Mouse (Mus musculus): Measurements from ENCODE around the gene Igtp.
"Not testable (repeated sequence)": the region's sequence is repeated elsewhere in the genome, so short reads cannot be mapped to it uniquely, and the experiment has no call there.

Igtp gene

GRCm38 (mm10) chr11:58213673-58214342 lies 14.5 kb downstream of the Igtp start:
- DNase-seq (ENCODE audit: low spot score in 2 of 2): no peak

DNA sequence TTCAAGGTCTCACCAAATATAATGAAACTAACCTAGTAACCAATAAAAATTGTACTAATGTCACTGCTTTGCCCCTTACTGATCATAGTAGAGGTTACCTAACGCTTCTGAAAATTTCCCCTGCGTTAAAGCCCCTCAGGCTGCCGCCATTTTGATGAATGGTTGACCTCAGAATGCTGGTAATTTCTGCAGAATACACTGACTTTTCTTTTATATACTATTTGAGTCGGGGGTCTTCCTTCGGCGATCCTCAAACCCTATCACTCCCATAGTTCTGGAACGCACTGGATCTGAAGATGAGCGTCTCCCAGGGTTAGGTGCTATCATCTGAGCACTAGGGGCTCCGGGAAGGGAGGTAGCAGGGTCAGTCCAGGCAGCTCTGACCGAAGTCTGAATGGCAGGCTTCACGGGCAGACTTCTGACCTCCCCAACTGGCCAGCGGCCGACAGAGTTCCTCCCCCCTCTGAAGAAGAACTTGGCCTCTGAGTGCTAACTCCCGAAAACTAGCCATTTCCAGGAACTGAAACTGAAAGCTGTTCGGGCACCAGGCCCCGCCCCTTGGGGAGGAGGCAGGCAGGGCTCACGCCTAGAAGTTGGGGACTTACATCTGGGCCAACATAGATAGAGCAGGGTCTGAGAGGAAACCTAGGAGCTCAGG lies 15.2 kb downstream of the Igtp start:
- peak; percentile 75 to 82 for DNase-seq (ENCODE audit: low spot score in 2 of 2)

DNA sequence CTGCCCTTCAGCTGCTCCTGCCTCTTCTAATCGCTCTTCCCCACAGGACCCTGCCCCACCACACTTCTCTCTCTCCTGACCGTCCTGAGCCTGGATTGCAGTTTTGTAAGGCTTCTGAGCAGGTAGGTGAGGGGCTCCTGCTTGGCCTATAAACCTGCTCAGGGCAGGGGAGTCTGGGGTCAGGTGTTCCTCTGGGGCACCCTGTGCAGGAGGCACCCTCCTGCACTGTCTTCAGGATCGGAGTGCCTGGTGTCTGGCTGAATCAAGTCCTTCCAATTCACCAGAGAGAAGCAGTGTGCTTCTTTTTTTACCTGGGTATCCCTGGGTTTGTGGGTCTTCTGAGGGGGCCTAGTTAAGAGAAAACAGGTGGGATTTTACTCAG lies 15.7 kb downstream of the Igtp start:
- not testable (repeated sequence) for DNase-seq (ENCODE audit: low spot score in 2 of 2)

DNA sequence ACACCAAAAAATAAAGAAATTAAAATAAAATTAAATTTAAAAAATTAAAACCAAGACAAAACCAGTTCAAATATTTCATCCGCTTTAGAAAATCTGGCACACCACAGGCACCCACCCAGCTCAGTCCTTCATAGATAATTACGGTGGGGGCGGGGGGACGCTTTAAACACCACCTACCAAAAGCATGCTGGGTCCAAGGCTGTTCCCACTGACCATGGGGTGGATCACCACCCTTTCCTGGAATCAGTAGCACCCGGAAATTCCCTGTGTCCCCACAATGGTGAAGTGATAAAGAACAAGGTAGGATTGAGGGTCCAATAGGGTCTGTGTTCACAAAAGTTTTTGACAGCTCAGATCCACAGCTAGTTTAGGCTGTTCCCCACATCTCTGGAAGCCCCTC lies 16.5 kb downstream of the Igtp start:
- no peak for DNase-seq (ENCODE audit: low spot score in 2 of 2)

- DNase-seq (ENCODE audit: low spot score in 2 of 2): no peak
These were observed 17.5 kb downstream of the Igtp start for GRCm38 (mm10) chr11:58216823-58217222.

GRCm38 (mm10) chr11:58223751-58224150 lies 24.4 kb downstream of the Igtp start:
- no peak for DNase-seq (ENCODE audit: low spot score in 2 of 2)

DNA sequence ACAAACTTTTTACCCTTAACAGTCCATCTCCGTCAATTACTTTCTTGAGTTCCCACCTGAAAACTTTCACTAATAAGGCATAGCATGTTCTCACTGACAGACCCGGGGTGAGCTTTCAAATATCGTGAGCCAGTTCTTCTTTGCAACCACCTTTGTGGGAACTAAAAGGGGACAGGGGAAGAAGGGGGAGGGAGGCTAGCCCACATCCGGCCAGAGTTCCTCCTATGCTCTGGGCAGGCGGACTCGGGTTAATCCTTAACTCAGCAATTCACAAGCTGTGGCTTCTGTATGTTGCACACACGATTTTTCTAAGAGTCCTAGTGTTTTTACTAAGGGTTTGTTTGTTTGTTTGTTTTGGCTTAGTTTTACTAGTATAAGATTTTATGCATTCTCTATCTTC lies 25.0 kb downstream of the Igtp start:
- DNase-seq (ENCODE audit: low spot score in 2 of 2): peak in 1 of 2 experiments; percentile 35

GRCm38 (mm10) chr11:58224872-58225271 lies 25.5 kb downstream of the Igtp start:
- not testable (repeated sequence) for DNase-seq (ENCODE audit: low spot score in 2 of 2)

- DNase-seq (ENCODE audit: low spot score in 2 of 2): peak; percentile 27 to 62
These were observed 26.3 kb downstream of the Igtp start for GRCm38 (mm10) chr11:58225655-58226054.

GRCm38 (mm10) chr11:58226425-58226824 lies 27.1 kb downstream of the Igtp start:
- no peak for DNase-seq (ENCODE audit: low spot score in 2 of 2)

- not testable (repeated sequence) for DNase-seq (ENCODE audit: low spot score in 2 of 2)
These were observed 28.7 kb downstream of the Igtp start for GRCm38 (mm10) chr11:58228021-58228420.

DNA sequence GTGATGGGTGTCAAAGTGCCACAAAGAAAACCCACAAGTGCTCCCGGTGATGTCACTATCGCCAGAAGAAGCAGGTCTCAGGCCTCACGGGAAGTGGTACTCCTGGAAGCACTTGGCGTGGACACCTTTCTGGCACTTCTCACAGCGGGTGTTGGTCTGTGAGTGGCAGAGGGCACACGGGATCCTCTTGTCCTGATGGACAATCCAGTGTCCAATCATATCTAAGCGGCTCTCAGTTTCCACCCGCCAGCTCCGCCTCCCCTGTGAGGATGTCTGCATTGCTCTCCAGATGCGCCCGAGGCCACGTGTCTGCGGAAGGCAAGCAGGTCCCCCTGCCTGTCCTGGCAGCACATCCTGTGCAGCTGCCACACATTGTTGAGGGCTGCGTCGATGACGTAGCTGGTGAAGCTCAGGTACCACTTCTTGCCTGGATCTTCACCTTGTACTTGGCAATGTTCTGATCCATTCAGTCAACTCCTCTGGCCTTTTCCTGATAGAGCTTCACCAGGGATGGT lies 31.1 kb downstream of the Igtp start:
- no peak for DNase-seq (ENCODE audit: low spot score in 2 of 2)

DNA sequence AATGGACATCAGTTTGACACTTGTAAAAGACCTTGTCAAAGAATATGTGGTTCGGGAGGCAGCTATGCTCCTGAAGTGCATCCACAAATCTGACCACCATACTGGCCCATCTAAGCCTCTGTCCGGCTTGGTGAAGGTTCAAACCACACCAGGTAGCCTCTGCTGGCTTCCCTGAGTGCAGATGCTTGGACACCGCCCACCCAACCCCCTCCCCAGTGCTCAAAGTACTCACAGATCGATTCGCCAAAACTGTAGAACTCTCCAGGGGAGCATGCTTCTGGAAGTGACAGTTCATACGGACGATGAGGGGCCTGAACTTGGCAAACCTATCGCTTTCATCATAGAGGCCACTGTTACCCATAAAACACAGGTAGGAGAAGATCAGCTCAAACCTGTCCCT lies 31.8 kb downstream of the Igtp start:
- DNase-seq (ENCODE audit: low spot score in 2 of 2): no peak

DNA sequence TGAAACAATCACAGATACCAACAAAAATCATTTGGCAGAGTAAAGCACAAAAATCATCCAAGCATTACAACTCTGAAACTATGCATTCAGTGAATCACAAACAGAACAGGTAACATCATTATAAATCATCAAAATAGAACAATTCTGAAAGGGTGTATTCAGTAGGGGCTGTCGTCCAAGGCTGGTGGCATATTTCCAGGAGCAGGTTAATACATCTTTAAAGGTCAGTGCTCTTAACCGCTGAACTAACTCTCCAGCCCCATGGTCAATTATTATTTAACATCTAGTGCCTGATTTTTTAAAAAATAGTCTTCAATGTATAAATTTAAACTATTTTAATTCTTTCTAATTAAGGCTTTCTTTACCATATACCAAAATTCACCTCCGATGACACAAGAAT lies 35.2 kb downstream of the Igtp start:
- not testable (repeated sequence) for DNase-seq (ENCODE audit: low spot score in 2 of 2)

DNA sequence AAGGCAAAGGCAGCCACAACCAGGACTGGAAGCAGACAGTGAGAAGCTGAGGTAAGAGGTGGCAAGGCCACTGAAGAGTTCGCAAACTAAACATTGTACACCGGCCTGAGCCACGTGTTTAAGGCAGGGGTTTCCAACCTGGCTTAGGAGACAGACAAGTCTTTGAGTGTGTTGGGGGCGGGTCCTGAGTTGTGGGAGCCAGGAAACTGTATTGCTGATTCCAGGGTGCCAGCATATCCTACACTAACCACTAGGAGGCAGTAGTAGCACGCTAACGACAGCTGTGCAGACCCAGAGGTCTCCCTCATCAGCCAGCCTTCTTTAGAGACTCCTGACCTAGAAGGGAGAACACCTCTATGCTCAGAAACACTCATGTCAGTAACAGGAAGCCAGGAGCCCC lies 35.8 kb downstream of the Igtp start:
- DNase-seq (ENCODE audit: low spot score in 2 of 2): no peak

DNA sequence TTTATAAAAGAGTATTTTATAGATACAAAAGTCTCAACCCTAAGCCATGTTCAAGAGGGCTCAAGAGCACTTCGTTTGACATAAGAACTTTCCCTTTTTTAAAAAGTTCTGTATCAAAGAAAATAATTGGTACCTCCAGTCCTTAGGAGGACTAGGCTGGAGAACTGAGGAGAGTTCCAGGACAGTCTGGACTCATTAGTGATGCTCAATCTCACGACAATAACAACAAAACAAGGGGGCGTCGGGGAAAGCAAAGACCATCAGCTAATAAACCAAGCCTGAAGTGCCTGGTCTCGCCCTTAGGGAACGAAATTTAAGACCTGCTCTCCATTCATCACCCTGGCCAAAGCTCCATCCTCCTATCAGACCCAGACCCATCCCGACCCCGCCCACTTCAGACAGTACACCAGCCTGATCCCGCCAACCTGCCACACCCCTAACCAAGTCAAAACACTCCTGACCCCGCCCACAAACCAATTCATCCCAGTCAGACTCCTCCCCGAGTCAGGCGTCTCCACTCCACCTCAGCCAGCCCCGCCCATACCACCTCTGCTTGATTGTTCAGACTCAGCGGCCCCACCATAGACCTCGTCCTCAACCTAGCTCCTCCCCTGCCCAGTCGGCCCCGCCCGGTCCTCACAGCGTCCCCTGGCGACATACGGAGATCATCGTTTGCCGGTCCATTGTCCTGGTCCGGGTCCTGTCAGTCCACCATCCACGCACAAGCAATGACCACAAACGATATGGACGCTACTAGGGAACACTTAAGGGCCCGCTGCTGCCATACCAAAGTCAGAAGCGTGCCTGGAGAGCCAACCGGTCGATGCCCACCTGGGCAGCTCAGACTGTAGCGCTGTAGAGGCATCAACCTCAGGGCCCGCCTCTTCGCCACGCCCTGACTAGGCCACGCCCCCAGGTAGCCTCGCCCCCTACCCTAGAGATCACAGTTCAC lies 39.8 kb downstream of the Igtp start:
- no peak for DNase-seq (ENCODE audit: low spot score in 2 of 2)

GRCm38 (mm10) chr11:58247294-58247693 lies 47.9 kb downstream of the Igtp start:
- no peak for DNase-seq (ENCODE audit: low spot score in 2 of 2)

- no peak for DNase-seq (ENCODE audit: low spot score in 2 of 2)
These were observed 50.0 kb downstream of the Igtp start for GRCm38 (mm10) chr11:58249203-58249981.

DNA sequence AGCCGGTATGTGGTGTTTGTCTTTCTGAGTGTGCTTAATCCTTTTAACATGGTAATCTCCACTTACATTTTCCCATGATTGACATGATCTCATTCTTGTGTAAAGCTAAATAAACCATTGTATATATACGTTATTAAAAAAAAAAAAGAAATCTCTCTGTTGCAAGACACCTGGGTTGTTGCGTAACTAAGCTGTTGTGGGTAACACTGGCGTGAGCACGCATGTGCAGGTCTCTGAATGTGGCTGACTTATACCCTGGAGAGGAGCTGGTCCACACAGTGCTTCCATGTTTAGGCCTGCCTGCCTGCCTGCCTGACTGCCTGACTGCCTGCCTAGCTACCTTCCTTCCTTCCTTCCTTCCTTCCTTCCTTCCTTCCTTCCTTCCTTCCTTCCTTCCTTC lies 51.2 kb downstream of the Igtp start:
- DNase-seq (ENCODE audit: low spot score in 2 of 2): no peak

DNA sequence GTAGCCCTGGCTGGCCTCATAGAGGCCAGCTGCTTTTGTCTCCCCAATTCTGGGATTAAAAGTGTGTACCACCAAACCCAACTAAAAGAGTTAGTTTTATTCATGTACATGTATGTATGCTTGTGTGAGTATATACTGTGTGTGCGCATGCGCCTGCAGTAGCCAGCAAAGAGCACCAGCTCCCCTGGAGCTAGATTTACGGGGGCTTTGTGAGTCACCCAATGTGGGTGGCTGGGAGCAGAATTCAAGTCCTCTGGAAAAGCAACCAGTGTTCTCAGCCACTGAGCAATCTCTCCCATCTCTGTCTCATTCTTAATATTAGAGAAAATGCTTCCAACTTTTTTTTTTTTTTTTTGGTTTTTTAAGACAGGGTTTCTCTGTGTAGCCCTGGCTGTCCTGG lies 55.1 kb downstream of the Igtp start:
- no peak for DNase-seq (ENCODE audit: low spot score in 2 of 2)

Data from spleen, postnatal 14 days (tissue).